Mouse (Mus musculus): ENCODE measurements at regions not wholly inside any gene's neighbourhood (a gene's known extent, or its start where the extent isn't known, plus 50 kb on each side); places are given as distances from the start of the nearest gene placed in this dataset.

DNA sequence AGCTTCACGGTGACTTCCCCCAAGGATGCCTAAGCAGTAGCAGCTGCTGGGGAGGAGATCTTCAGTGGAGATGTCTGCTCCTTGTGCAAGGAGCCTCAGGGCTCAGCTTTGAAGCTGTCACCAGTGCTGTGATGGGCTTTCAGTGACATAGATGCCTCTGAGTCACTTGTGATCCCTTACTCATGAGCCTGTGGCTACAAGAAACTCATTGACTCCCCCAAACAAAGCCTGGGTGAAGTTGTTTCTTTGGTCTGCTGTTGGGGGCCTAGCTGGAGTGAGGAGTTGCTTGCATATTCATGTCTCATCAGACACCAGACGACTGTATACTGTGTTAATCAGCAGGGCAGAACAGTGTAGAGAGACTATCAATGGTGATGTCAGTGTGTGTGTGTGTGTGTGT lies 203.4 kb upstream of the Mphosph6 start:
- no peak overlapping the region for H3K9ac ChIP-seq (ENCODE audit: low read length)
- no peaks in the 10 kb centered on the region for H3K9me3 ChIP-seq (ENCODE audit: control insufficient read depth, low read length)
- WGBS = 56% methylated on average over 2 of the region's 2 CpGs
- no peaks in the 10 kb centered on the region for H3K36me3 ChIP-seq (ENCODE audit: control insufficient read depth, insufficient read depth, low read length)
- H3K4me1 ChIP-seq (ENCODE audit: control insufficient read depth, insufficient read depth, low read length) = peaks cover 3% of the 10 kb centered on the region; the same call in 1 of the 2 replicates
- H3K4me2 ChIP-seq = no peak overlapping the region
- no peak overlapping the region for H3K4me3 ChIP-seq (ENCODE audit: low read depth, low read length)
- ATAC-seq (ENCODE audit: low FRiP score) (peak; percentile 44; the same call in 1 of the 2 replicates), DNase-seq (ENCODE audit: low spot score, missing footprints) (no peak)
- no peak overlapping the region for H3K27ac ChIP-seq (ENCODE audit: low read depth, low read length)
- no peaks in the 10 kb centered on the region for H3K27me3 ChIP-seq (ENCODE audit: control insufficient read depth, insufficient read depth, low read length)

DNA sequence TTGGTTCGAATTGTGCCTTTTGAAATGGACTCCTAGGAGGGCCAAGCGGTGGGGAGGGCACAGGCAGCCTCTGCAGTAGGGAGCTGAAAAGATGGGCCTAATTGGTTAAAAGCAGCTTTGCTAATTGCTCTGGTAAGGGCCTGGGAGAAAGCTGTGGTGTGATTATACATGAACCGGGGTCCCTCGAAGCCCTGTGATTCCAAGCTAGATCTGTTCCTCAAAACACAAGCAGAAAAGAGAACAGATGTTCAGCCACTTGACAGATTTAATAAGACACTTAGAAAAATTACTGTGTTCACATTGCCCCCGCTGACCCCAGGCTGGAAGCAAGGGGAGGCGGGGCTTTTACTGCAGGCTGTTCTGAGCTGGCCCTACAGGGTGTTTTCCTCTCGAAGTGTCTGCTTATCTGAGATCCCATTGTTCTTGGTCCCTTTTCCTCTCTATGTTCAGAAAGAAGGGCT lies 202.7 kb upstream of the Mphosph6 start:
- WGBS = 64% methylated on average over 7 of the region's 7 CpGs
- DNase-seq (ENCODE audit: low spot score, missing footprints) (no peak), ATAC-seq (ENCODE audit: low FRiP score) (no peak)
- Histone ChIP-seq H3K4me1 (ENCODE audit: control insufficient read depth, insufficient read depth, low read length) (peaks cover 3% of the 10 kb centered on the region; the same call in 1 of the 2 replicates), H3K36me3 (ENCODE audit: control insufficient read depth, insufficient read depth, low read length) (no peaks in the 10 kb centered on the region), H3K9ac (ENCODE audit: low read length) (no peak overlapping the region), H3K27me3 (ENCODE audit: control insufficient read depth, insufficient read depth, low read length) (no peaks in the 10 kb centered on the region), H3K4me3 (ENCODE audit: low read depth, low read length) (no peak overlapping the region), H3K9me3 (ENCODE audit: control insufficient read depth, low read length) (no peaks in the 10 kb centered on the region), H3K4me2 (no peak overlapping the region), H3K27ac (ENCODE audit: low read depth, low read length) (no peak overlapping the region)

- WGBS = 90% methylated on average over 10 of the region's 10 CpGs
- ATAC-seq (ENCODE audit: low FRiP score) (no peak), DNase-seq (ENCODE audit: low spot score, missing footprints) (no peak)
- Histone ChIP-seq H3K27me3 (ENCODE audit: control insufficient read depth, insufficient read depth, low read length) (no peaks in the 10 kb centered on the region), H3K36me3 (ENCODE audit: control insufficient read depth, insufficient read depth, low read length) (no peaks in the 10 kb centered on the region), H3K4me3 (ENCODE audit: low read depth, low read length) (no peak overlapping the region), H3K9me3 (ENCODE audit: control insufficient read depth, low read length) (no peaks in the 10 kb centered on the region), H3K9ac (ENCODE audit: low read length) (no peak overlapping the region), H3K4me2 (no peak overlapping the region), H3K27ac (ENCODE audit: low read depth, low read length) (no peak overlapping the region), H3K4me1 (ENCODE audit: control insufficient read depth, insufficient read depth, low read length) (peaks cover 3% of the 10 kb centered on the region; the same call in 1 of the 2 replicates)
These were observed 199.4 kb upstream of the Mphosph6 start for GRCm38 (mm10) chr8:118001138-118001537.

- H3K27me3 ChIP-seq (ENCODE audit: control insufficient read depth, insufficient read depth, low read length) = no peaks in the 10 kb centered on the region
- no peak overlapping the region for H3K4me2 ChIP-seq
- no peaks in the 10 kb centered on the region for H3K4me1 ChIP-seq (ENCODE audit: control insufficient read depth, insufficient read depth, low read length)
- no peaks in the 10 kb centered on the region; the same call in 1 of the 2 replicates for H3K9me3 ChIP-seq (ENCODE audit: control insufficient read depth, low read length)
- ATAC-seq (ENCODE audit: low FRiP score) = no peak
- no peak overlapping the region for H3K9ac ChIP-seq (ENCODE audit: low read length)
- no peaks in the 10 kb centered on the region for H3K36me3 ChIP-seq (ENCODE audit: control insufficient read depth, insufficient read depth, low read length)
- H3K27ac ChIP-seq (ENCODE audit: low read depth, low read length) = no peak overlapping the region
- no peak overlapping the region for H3K4me3 ChIP-seq (ENCODE audit: low read depth, low read length)
- WGBS = 90% methylated on average over 7 of the region's 7 CpGs
- peak; percentile 35 for DNase-seq (ENCODE audit: low spot score, missing footprints)
These were observed 190.1 kb upstream of the Mphosph6 start for GRCm38 (mm10) chr8:117991826-117992225.

DNA sequence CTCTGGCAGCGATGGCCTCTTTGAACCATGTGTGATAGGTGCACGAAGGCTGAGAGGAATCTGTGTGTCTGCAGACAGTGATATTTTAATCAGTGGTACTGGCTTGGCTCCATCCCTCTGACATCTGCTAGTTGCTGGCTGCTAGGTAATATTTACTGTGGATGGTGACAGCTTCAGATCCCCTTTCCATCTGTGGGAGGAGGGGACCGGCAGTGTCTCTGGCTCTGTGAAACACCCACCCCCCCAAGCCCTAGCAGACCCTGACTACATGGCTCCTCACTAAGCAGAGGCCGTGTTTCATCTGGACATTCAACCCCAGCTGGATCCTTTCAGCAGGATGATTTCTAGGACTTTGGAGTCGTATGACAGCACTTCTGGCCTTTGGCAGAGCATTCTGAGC lies 187.0 kb upstream of the Mphosph6 start:
- 80% methylated on average over 5 of the region's 5 CpGs for WGBS
- H3K4me1 ChIP-seq (ENCODE audit: control insufficient read depth, insufficient read depth, low read length) = no peaks in the 10 kb centered on the region
- no peak for ATAC-seq (ENCODE audit: low FRiP score)
- no peaks in the 10 kb centered on the region for H3K36me3 ChIP-seq (ENCODE audit: control insufficient read depth, insufficient read depth, low read length)
- H3K27ac ChIP-seq (ENCODE audit: low read depth, low read length) = no peak overlapping the region
- H3K27me3 ChIP-seq (ENCODE audit: control insufficient read depth, insufficient read depth, low read length) = no peaks in the 10 kb centered on the region
- no peaks in the 10 kb centered on the region; the same call in 1 of the 2 replicates for H3K9me3 ChIP-seq (ENCODE audit: control insufficient read depth, low read length)
- no peak overlapping the region for H3K4me3 ChIP-seq (ENCODE audit: low read depth, low read length)
- no peak overlapping the region for H3K9ac ChIP-seq (ENCODE audit: low read length)
- DNase-seq (ENCODE audit: low spot score, missing footprints) = no peak
- no peak overlapping the region for H3K4me2 ChIP-seq

- WGBS = 89% methylated on average over 5 of the region's 5 CpGs
- H3K4me3 ChIP-seq (ENCODE audit: low read depth, low read length) = no peak overlapping the region
- no peaks in the 10 kb centered on the region for H3K27me3 ChIP-seq (ENCODE audit: control insufficient read depth, insufficient read depth, low read length)
- no peak overlapping the region for H3K9ac ChIP-seq (ENCODE audit: low read length)
- no peaks in the 10 kb centered on the region for H3K4me1 ChIP-seq (ENCODE audit: control insufficient read depth, insufficient read depth, low read length)
- H3K27ac ChIP-seq (ENCODE audit: low read depth, low read length) = no peak overlapping the region
- no peak overlapping the region for H3K4me2 ChIP-seq
- DNase-seq (ENCODE audit: low spot score, missing footprints) (peak; percentile 61), ATAC-seq (ENCODE audit: low FRiP score) (no peak)
- H3K36me3 ChIP-seq (ENCODE audit: control insufficient read depth, insufficient read depth, low read length) = no peaks in the 10 kb centered on the region
- no peaks in the 10 kb centered on the region for H3K9me3 ChIP-seq (ENCODE audit: control insufficient read depth, low read length)
These were observed 166.6 kb upstream of the Mphosph6 start for GRCm38 (mm10) chr8:117968306-117968705.

DNA sequence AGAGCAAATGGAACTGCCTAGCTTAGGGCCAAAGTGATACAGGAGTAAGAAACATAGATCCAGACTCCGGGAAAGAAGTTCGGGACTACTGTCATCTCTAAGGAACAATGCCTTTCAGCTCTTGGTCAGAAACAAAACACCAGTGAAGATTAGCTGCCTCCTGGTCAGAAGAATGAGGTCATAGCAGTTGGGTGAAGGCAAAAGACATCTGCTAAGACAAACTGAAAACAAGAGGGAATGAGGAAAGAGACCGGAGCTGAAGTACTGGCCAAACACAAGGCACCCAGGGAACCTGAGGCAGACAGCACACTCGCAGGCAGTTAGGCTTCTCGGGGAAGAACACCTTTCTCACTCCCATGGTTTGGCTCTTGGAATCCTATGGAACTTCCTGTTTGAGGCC lies 164.8 kb upstream of the Mphosph6 start:
- no peaks in the 10 kb centered on the region for H3K9me3 ChIP-seq (ENCODE audit: control insufficient read depth, low read length)
- no peak overlapping the region for H3K9ac ChIP-seq (ENCODE audit: low read length)
- H3K36me3 ChIP-seq (ENCODE audit: control insufficient read depth, insufficient read depth, low read length) = no peaks in the 10 kb centered on the region
- H3K27me3 ChIP-seq (ENCODE audit: control insufficient read depth, insufficient read depth, low read length) = no peaks in the 10 kb centered on the region
- no peak overlapping the region for H3K27ac ChIP-seq (ENCODE audit: low read depth, low read length)
- no peaks in the 10 kb centered on the region for H3K4me1 ChIP-seq (ENCODE audit: control insufficient read depth, insufficient read depth, low read length)
- 78% methylated on average over 5 of the region's 5 CpGs for WGBS
- DNase-seq (ENCODE audit: low spot score, missing footprints) = peak; percentile 60
- no peak for ATAC-seq (ENCODE audit: low FRiP score)
- H3K4me2 ChIP-seq = no peak overlapping the region
- no peak overlapping the region for H3K4me3 ChIP-seq (ENCODE audit: low read depth, low read length)

DNA sequence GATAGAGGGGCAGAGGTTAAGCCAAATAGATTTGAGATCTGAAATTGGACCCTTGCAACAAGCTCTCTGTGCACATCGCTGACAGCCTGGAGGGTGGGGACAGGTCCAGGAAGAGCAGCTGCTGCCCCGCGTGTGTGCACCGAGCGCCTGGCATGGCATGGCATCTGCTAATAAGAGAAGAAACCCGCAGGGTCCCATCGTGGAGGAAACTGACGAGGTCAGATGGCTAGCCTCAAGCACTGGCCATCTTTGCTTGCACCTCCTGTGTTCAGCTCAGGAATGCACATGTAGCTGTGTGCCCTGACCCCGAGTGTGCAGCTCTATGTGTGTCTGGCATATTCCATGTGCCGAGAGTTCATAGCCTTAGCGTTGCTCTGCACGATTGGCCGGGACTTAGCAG lies 161.7 kb upstream of the Mphosph6 start:
- DNase-seq (ENCODE audit: low spot score, missing footprints) = no peak
- no peak overlapping the region for H3K4me3 ChIP-seq (ENCODE audit: low read depth, low read length)
- no peaks in the 10 kb centered on the region for H3K36me3 ChIP-seq (ENCODE audit: control insufficient read depth, insufficient read depth, low read length)
- no peaks in the 10 kb centered on the region for H3K9me3 ChIP-seq (ENCODE audit: control insufficient read depth, low read length)
- no peak overlapping the region for H3K4me2 ChIP-seq
- no peak for ATAC-seq (ENCODE audit: low FRiP score)
- no peaks in the 10 kb centered on the region for H3K27me3 ChIP-seq (ENCODE audit: control insufficient read depth, insufficient read depth, low read length)
- no peaks in the 10 kb centered on the region for H3K4me1 ChIP-seq (ENCODE audit: control insufficient read depth, insufficient read depth, low read length)
- H3K27ac ChIP-seq (ENCODE audit: low read depth, low read length) = no peak overlapping the region
- H3K9ac ChIP-seq (ENCODE audit: low read length) = no peak overlapping the region
- WGBS = 92% methylated on average over 13 of the region's 13 CpGs

DNA sequence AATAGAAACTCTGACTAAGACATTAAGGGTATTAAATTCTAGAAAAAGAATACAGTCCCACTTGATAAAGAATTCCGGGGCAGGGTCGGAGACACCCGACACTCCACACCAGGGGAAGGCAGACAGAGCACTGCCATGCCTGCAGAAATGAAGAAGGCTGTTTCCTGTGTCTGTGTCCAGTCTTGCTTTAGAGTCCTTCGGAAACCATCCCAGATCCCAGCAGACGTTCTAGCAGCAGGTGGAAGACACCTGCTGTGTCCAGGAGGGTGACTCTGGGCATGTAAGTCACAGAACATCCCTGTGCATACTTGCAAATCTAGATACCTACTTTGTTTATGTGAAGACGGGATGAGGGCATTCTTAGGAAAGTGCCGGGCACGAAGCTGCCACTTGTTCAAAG lies 160.9 kb upstream of the Mphosph6 start:
- 84% methylated on average over 8 of the region's 8 CpGs for WGBS
- Histone ChIP-seq H3K4me3 (ENCODE audit: low read depth, low read length) (no peak overlapping the region), H3K9ac (ENCODE audit: low read length) (no peak overlapping the region), H3K9me3 (ENCODE audit: control insufficient read depth, low read length) (no peaks in the 10 kb centered on the region), H3K4me1 (ENCODE audit: control insufficient read depth, insufficient read depth, low read length) (no peaks in the 10 kb centered on the region), H3K36me3 (ENCODE audit: control insufficient read depth, insufficient read depth, low read length) (no peaks in the 10 kb centered on the region), H3K4me2 (no peak overlapping the region), H3K27ac (ENCODE audit: low read depth, low read length) (no peak overlapping the region), H3K27me3 (ENCODE audit: control insufficient read depth, insufficient read depth, low read length) (no peaks in the 10 kb centered on the region)
- DNase-seq (ENCODE audit: low spot score, missing footprints) (peak; percentile 65), ATAC-seq (ENCODE audit: low FRiP score) (no peak)

DNA sequence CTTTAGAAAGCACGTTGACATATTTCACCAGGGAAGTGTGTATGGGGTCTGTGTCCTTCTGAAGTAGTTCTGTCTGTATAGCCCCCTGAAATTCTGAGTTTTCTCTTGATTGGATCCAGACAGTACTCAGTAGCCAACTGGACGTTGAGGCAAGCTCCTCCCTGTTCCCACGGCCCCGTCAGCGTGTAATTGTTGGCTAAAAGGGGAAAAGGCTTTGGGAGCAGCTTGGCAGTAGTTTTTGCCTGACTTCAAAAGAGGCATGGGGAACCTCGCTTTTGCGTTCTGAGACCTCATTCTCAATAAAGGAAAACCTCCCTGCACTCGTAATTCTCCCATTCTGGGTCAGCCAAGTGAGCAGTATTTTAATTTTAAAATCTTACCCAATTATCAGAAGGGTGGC lies 157.8 kb upstream of the Mphosph6 start:
- no peak for ATAC-seq (ENCODE audit: low FRiP score)
- WGBS = 78% methylated on average over 8 of the region's 8 CpGs
- DNase-seq (ENCODE audit: low spot score, missing footprints) = peak; percentile 65

More for the DNA sequence above, 157.8 kb upstream of the Mphosph6 start:
- H3K9ac ChIP-seq (ENCODE audit: low read length) = no peak overlapping the region
- H3K4me1 ChIP-seq (ENCODE audit: control insufficient read depth, insufficient read depth, low read length) = no peaks in the 10 kb centered on the region
- H3K4me2 ChIP-seq = no peak overlapping the region
- H3K27me3 ChIP-seq (ENCODE audit: control insufficient read depth, insufficient read depth, low read length) = no peaks in the 10 kb centered on the region
- no peak overlapping the region for H3K27ac ChIP-seq (ENCODE audit: low read depth, low read length)
- no peaks in the 10 kb centered on the region for H3K9me3 ChIP-seq (ENCODE audit: control insufficient read depth, low read length)
- no peaks in the 10 kb centered on the region for H3K36me3 ChIP-seq (ENCODE audit: control insufficient read depth, insufficient read depth, low read length)
- H3K4me3 ChIP-seq (ENCODE audit: low read depth, low read length) = no peak overlapping the region

Data from midbrain, embryonic 11.5 days (tissue).